Mouse (Mus musculus): ENCODE data around the gene Lpin2.

Gene Lpin2

DNA sequence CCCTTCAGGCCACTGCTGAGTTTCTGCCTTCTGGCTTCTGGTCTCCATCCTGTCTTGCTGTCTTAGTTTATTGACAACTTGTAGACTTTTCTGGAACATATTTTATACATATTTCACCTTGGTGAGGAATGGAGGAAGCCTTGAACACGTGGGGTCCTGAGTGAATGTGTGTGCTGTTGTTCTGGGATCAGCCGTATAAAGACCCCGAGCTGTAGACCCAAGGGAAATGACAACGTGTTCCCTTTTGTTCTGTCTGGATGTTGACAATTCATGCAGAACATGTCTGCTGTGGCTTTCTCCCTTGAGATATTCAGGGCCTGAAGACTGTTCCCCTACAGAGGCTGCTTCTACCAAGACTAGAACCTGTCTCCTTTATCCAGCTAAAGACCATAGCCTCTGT, 5.0 kb upstream of the Lpin2 start:
- no peak for DNase-seq

DNA sequence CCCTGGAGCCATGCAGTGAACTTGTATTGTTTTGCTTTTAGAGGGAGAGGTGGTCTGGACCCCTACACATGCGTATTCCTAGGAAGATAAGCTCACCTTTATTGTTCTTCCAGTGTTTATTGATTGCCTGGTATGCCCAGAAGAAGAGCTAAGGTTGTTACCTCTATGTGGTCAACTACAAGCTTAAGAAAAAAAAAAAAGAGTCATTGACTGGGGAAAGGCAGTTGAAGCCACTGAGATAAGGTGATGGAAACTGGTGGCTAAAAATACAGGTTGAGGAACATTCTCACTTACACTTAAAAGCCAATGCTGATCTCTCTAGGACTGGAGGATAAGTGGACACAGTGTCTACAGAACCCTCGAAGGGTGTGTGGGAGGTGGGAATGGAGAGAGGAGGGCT, 4.4 kb upstream of the Lpin2 start:
- DNase-seq: no peak

DNA sequence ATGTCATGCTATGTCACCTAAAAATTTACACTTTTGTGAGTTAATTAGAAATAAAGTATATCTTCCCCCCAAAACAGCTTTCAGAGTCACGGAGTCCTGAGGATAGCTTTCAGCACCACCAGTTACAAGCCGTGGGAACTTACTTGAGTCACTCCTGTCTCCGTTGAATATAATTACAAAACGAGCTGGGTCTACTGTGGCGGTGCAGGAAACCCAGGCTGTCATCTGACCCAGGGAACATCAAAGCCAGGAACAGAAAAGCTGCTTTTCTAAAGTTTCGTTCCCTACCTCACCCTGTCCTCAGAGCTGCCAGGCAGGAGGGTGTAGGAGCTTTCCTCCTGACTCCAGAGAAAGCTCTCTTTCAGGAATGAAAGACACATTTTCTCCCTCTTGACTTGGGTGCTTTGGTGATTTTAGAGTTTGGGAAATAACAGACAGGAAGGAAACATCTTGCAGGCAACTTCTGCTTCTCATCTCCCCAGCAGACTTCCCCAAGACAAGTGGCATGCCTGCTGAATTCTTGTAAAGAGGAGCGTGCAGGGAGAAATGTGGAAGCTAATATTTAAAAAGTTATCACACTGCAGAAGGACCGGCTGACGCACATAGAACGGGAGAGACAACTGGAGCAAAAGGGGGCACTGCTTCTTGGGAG, 3.7 kb upstream of the Lpin2 start:
- peak; percentile 22 for DNase-seq

DNA sequence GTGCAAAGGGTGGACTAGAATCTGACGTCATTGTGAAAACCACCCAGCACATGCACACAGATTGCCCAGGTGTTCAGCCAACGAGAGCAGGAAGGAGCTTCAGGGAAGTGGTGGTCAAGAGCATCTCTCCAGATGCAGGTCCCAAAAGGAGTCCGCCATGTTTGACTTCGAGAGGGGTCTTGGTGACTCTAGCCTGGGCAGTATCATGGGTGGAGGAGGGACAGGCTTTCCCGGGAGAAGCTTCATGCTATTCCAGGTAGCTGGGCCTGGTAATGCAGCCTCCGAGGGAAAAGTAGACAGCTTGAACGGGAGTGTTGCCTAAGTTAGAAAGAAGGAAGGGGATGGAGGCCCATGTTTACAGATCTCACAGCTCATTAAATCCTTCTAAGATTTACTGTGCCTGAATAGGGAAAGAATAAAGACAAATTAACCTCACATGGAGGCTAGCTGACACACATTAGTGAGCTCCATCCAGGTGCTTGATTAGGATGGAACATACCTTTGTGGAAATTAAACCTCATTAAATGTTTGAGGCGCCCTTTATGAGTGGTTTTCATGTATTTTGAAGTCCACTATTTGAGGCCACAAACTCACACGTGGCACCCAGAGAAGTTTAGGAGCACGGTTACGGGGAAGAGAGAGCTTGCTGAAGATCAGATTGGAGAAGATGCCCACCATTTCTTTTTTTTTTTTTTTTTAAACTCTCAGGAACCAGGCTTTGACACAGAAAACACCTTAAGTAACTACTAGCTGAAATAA, 2.6 kb upstream of the Lpin2 start:
- DNase-seq: no peak

DNA sequence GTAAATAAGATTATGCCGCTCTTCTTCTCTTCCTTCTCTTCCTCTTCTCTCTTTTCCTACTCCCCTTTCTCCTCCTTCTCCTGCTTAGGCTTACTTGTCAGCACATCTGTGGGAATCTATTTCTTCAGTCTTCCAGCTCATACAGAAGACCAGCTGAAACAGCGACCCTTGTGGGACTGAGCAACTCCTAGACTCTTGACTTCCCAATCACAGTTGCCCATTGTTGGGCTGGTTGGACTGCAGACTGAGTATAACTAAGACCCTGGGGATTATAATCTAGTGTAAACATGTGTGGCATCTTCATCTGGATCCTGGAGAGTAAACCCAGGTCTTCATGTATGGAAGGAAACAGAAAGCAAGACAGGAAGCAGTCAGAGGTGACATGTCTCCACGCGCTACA, 1.8 kb upstream of the Lpin2 start:
- no peak for DNase-seq

DNA sequence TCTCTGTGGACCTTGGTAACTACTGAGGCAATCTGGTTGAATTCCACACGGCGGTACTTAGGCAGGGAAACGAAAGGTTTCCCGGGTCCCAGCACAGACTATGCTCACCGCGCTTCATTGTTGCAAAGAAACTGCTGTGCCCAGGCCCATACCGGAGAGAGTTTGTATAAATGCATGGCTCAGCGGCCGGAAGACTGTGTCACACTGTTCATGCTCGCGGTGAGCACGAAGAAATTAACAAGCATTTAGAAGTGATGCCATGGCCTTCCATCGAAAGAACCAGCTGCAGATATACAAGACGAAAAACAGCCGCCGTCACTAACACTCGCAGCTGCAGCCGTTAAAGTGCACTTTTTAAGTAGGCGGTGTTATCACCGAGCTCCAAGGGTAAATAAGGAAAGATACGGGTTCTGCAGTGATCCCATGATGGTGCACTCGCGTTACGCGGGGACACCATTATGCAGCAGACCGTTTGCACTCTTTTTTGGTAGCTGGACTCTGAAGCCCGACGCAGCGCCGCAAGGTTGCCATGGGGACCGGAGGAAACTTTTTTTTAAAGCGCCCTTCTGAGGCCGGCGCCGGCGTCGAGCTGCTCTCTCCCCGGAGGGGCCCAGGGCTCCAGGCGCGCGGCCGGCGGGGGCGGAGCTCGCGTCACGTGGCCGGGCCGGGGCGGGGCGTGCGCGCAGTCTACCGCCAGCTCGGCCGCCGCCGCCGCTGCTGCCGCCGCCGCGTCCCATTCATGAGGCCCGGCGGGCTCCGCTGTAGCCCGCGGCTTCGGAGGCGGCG, 704 bp downstream of the Lpin2 start:
- DNase-seq: peak; percentile 94

DNA sequence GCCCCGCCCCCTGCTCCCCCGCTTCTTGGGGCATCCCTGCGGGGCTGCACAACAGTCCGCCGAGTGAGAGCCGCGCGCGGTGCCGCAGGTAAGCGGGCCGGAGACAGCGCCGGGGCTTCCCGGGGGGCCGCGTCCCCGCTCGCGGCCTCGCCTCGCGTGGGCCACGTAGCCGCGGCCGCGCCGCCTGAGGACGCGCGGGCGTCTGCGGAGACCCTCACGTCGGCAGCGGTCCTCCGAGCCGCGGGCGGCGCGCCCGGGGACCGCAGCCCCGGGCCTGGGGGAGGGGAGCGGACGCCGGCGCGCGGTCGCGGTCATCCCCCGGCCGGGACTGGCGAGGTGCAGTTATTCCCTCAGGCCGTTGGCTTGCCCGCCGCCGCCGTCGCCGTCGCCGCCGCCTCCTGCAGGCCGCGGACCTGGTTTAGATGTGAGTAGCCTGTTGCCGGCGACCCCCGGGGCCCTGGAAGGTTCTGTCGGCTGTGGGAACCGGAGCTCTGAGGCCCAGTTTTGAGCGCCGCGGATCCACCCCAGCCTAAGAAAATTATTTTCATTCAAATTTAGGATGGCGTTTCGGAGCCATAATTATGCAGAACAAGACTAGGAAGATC, 1.4 kb downstream of the Lpin2 start:
- DNase-seq: no peak

DNA sequence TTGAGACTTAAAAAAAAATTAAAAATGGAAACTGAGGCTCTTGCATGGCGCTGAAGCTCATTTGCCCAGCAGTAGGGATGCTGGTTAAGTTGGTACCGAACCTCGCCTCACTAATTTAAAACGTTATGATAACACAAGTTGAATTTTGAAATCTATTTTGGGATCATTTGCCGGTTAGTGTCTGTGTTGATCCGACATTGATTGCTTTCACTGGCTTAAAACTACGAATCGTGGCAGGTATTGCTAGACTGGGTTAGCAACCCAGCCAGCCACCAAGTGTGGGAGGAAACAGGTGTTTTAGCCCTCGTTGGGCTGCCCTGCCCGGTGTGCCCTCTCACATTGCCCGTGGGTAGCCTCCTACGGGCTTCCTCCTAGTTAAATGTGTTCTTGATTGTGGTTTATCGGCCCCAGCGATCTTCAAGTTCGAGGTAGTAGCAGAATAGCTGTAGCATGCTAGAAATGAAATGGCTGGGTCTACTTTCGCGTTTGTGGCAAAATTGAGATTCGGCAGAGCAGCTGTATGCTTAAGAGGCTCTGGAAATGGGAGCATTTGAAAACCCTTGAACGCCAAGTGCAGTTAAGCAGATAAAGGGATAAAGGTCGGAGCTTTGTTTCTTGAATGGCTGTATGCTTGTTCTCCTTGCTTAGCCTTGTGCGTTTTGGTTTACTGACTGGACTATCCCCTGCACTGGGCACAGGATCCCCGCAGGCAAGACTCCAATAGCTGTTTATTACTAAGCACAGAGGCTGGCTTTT, 2.2 kb downstream of the Lpin2 start:
- DNase-seq: peak; percentile 66

DNA sequence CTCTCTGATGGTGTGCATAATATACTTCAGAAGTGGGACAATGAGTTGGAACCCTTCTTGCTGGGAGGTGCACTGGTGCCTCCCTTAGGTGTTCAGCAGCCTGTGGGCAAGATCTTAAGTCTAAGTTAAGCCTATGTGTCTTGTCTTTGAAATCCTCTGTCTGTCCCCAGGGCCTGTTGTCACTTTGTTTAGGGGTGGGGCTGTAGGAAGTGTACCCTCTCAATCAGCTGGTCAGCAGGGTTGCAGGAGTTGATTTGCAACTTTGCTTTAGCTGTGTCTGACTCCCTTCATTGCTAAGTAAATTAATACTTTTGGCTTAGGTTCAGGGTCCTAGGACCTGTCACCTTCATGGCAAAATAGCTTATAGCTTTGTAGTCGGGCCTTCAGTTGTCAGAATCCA, 3.0 kb downstream of the Lpin2 start:
- DNase-seq: no peak

DNA sequence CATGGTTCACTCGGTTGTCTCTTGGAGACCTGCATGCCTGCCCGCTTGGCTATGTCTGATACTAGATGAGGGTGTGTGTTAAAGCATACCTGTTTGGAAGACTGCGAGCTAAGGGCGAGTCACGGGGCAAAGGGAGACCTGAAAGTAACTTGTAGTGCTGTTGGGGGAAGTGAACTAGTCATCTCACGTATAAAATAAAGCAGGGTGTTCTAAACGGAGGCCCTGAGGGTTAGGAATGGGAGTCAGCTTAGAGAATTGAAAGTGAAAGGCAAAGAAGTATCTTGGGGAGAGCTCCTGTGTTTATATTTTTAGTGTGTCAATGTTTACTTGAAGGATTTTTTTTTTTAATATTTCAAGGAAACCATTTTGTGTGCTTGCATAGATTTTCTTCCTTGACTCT, 8.2 kb downstream of the Lpin2 start:
- DNase-seq: no peak

DNA sequence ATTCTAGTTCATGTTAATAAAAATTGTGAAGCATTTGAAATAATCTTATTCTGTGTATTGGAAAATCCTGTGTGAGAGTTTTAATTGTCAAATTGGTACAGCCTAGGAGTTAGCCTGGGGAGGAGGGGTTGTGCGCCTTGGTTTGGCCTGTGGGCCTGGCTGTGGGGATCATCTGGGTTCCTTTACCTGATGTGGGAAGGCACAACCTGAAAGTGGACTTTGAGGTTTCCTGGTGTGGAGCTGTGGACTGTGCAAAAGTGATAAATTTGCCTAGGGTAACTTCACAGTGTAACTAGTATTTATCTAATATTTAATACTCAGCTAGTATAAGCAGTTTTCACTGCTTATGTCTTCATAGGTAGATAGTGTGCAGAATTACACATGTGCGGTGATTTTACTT, 8.7 kb downstream of the Lpin2 start:
- DNase-seq: no peak

DNA sequence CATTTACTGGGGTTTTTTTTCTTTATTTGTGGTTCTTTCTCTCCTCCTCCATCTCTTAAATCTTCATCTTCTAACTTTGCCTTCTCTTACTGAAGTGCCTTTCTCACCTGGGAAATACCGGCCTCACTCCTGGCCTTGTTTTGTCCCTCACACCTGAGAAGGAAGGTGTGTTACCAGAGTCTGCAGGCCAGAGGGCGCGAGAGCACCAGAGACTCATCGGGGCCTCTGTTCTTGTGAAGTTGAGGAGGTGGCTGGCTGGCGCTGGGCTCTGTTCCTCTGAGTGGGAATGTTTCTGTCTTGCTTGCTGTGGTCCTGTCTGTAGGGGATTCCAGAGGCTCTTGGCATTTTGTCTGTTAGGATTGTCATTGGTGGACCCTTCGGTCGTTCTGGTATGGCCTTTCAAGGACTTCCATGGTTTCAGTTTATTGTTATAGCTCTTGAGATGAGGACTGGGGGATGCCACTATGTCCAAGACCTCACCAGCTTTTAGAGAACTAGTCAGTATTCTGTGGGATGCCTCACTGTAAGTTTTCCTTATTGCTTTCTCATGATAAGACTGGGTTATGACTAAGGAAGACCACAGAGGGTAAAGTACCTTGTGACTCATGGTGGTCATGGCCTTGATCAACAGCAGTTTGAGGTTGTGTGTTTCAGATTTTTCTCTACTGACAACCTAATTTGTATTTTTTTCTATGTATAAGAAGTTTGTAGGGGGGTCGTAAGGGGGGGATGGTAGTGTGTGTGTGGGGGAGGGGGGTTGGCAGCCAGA, 9.5 kb downstream of the Lpin2 start:
- no peak for DNase-seq

DNA sequence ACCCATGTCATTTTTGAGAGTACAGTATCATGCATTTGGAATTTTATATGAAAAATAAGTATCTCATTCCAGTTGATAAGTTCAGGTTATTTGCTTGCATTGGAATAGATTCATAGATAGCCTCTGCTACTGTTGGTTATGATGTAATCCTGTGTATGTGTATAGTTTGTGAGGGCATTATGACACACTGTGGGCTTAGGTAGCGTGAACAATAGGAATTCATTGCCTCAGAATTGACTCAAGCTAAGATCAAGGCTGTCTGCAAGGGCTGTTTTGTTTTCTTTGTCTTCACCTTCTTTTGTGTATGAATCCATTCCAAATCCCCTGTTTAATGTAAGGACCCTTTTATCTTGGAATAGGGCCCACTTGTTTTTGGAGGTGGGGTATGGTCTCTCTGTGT, 10.7 kb downstream of the Lpin2 start:
- DNase-seq: no peak

DNA sequence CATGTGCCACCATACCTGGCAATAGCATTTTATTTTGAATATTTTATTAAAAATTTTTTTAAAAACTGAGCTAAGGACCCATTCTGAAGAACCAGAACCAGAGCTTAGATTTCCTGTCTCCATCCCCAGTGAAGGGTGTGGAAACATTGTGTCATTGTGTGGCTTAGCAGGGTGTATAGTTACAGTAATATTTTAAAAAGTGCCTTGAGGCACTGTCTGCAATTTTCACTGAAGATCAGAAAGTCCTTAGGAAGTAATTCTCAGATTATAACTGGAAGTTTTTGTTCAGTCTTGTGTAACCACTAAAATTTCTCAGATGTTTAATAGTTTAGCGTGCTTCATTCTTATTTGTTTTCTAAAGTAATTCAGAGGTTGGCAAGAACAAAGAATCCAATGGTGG, 11.1 kb downstream of the Lpin2 start:
- DNase-seq: no peak

DNA sequence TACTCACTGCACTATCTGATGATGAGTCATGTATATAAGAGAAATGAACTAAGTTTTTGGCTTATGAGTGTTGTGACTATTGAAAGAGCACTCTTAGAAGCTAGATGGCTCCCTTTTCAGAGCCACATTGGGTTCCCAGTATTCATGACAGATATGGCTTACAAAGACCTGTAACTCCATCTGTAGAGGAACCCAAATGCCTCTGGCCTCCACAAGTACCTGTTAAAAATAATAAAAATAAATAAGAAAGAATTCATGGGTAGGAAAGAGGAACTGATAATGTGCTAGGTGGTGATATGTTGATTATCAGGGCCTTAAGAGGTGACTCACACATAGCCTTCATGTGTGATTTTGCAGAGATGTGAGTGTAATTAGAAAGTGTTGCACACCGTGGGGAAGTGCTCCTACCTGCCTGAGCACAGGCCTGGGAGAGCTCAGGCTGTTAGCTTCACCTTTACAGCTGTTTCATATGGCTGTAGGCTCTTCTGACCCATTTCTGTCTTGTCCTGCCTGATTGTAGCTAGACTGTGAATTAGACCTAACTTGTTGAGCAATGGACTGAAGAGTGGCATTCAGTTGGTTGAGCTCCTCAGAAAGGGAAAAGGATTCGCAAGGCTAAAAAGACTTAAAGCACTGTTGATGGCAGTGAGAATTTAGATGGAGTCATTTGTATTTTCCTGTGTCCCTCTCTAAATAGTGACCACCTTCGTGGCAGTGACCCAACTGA, 12.7 kb downstream of the Lpin2 start:
- no peak for DNase-seq

DNA sequence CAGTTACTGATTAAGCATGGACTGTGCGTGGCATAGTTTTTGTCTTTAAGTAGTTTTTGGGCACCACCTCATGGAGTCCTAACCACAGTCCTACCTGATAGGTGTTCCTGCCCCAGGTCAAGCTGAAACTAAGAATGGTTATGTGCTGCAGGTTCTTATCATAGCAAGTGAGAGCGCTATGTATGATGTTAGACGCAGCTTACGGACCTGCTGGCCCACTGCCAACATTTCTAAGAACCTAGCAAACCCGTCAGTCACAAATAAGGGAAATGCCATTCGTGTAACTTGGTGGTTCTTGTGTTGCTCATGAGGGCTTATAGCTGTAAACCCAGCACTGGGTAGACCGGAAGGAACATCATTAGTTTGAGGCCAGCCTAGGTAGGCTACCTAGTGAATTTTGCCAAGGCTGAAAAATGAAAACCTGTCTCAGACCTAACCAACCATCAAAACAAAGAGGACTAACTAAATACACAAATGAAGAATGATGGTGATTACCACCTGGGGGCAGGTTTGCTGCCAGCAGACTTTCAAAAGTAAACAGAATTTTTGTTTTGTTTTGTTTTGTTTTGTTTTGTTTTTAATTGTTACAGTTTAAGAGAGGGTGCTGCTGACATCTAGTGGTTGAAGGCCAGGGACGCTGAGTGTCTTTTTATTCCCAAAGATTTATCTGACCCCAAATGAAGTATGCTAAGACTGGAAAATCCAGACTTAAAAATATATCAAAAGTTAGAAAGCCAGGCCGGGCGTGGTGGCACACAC, 13.5 kb downstream of the Lpin2 start:
- peak; percentile 22 for DNase-seq

DNA sequence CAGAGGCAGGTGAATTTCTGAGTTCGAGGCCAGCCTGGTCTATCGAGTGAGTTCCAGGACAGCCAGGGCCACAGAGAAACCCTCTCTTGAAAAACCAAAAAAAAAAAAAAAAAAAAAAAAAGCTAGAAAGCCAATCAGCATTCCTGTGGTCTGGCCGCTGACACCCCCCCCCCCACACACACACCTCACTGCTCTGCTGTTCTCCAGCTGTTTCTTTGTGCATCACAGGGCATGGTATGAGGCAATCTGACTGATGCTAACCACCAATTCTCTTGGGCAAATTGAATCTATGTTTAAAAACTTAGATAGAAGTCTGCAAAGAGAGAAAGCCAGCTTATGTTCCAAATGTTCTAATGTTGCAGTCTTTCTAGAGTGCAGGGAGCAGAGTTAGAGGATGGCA, 14.1 kb downstream of the Lpin2 start:
- DNase-seq: no peak

DNA sequence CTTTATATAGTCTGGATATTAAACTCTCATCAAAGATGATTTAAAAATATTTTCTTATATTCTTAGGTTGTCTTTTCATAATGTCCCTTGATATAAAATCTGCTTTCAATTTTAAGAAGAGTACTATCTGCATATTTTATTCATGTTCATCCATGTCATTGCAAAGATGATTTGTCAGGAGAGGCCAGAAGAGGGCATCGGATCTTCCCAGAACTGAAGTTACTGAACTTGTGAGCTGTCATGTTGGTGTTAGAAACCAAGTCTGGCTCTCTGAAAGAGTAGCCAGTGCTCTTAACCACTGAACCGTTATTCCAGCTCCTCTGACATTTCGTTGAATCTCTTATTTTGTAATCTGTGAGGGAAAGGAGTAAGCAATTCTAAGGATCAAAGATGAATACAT, 17.0 kb downstream of the Lpin2 start:
- DNase-seq: no peak

DNA sequence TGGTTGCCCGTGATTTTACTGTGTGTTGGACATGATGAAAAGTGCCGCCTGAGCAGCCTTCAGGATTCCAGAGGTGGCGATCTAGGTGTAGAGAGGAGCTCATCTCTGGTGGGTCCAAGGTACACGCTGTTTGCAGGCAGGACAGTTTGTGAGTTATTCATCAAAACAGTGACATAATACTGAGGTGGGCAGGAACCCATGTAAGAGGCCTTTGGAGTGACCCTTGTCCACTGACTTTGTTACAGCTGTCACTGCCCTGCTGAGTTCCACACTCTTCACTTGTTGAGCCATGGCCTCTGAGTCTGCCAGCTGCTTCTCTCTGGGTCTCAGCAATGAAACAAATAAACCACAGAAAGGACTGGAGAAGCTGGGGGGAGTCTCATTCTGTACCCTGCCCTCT, 19.8 kb downstream of the Lpin2 start:
- no peak for DNase-seq

DNA sequence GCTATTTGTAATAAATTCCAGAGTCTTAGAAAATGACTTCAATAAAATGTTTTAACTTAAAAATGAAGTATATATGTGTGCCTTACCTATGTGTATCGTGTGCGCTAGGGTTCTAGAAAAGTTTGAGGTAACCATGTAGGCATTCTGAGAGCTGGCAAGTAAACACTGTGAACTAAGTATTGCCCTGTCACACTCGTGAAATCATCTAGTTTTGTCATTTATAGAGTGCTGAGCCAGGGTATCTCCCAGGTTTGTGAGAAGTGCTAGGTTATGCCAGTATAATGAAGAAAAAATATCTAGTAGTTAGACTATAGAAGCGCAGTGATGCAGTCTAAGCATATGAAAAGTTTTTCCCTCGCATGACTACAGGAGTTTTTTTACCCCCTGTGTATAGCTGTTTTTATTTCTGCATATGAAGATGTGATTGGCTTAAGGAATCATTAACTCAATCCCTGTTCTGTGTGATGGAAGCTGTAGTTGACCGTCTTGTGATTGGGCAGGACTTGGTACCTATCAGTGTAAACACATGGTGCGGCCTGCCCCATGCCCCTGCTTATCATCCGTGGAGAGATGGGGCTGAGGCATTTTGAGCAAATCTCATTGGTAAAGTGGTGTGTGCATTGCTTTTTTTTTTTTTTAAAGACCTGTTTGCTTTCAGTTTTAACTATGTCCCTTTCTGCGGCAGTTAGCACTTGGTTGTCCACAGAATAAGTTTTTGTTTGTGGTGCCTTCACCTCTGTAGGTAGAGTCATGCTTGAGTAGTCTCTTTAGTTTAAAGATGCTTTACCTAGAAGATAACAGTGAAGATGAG, 21.8 kb downstream of the Lpin2 start:
- no peak for DNase-seq
